Mouse (Mus musculus) frontal cortex, adult (tissue): ENCODE measurements at regions not wholly inside any gene's neighbourhood (a gene's known extent, or its start where the extent isn't known, plus 50 kb on each side); places are given as distances from the start of the nearest gene placed in this dataset.

Experiments used
- ATAC-seq: cut with Nextera tagmentation; 2 replicates; pipeline ENCODE4 v1.9.2; 2017; ENCODE audit warnings: mild to moderate bottlenecking, moderate library complexity, mixed read lengths; ENCODE audit not compliant: low TSS enrichment

GRCm38 (mm10) chr8:26884350-26884749 is 92.8 kb upstream of the Zfp703 start:
- ATAC-seq = no peak

GRCm38 (mm10) chr8:26885365-26885764 is 91.8 kb upstream of the Zfp703 start:
- no peak for ATAC-seq

GRCm38 (mm10) chr8:26886783-26887486 is 90.2 kb upstream of the Zfp703 start:
- ATAC-seq = no peak

DNA sequence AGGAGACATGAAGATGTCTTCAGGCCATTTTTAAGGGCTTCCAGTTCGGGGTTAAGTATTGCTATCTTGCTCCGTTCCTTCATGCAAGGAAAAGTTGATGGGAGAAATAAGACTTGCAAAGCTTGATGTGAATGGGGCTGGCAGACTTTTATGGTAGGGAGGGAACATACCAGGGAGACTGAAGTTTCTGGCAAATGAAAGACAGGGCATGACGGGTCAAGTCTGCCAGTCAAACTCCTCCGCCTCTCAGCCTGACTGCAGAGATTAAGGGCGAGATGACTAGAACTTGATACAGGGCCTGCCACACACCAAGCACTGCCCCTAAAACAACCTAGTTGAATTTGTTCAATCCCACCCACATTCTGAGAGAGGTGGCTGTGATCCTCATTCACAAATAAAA is 89.6 kb upstream of the Zfp703 start:
- ATAC-seq = no peak

DNA sequence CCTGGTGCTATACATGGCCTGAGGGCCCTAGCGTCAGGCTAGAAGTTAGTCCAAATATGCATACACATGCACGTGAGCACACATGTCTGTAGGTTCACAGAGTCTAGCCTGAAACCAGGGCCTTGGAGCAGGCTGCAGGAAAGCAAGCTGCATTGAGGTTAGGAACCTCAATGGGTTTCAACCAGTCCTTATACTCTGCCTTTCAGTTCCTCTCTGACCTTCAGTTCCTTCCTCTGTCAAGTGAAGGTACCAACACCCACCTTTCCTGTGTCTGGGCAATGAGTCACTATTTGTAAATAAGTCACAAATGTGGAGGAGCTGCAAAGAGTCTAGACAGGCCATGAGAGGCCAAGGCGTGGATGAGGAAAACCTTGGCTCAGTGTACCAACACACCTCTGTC is 89.1 kb upstream of the Zfp703 start:
- no peak for ATAC-seq

DNA sequence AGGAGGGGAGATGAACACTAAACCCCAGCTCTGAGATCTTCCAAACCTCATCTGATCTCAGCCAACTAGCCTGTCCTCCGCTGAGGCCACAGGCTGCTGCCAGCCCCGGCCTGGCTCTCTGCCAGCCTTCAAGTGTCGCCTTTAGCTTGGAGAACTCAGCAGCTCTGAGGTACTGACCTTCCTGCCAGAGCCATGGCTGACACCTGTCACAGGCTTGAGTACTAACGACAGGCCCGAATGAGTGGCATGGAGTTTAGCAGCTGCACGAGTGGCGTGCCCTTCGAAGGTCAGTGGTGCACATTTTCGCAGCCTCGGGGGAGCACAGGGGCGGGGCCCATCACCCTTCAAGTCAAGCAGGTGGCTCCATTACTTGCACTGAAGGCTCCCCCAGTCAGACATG is 85.2 kb upstream of the Zfp703 start:
- ATAC-seq = no peak

DNA sequence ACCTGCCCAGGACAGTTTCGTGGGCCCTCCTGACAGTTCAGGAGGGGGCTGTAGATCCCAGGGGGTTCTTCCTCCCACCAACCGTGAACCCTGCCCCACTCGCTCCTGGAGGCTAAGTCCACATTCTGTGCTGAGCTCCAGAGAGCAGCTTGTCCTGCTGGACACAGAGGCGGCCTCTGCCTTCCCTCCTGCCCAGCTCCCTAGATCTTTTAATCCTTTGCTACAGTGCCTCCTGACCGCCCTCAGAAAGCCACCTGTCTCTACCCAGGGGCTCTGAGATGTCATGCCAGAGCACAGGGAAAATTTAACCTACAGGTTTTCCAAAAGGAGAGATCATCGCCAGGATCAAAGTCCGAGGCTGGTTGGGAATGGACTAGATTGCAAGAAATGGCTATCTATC is 84.7 kb upstream of the Zfp703 start:
- ATAC-seq = no peak

- no peak for ATAC-seq
Measured at GRCm38 (mm10) chr8:26895867-26896266, 81.3 kb upstream of the Zfp703 start.

DNA sequence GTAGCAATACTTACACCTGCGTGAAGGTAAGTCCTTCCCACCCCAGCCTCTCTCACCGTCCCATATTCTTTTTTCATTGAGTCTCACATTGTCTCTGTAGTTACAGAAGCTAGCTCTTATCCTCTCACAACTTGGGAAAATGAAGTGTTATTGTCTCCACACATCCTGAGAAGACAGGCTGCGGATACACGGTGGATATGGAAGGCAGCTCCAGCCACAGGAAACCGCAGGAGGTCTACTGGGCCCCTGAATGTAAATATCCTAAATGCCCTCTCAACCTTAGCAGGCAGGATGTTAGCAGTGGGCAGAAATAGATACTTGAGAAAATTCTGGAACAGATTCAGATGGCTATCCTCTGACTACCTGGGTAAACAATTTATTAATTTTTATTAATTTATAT is 73.8 kb upstream of the Zfp703 start:
- no peak for ATAC-seq

DNA sequence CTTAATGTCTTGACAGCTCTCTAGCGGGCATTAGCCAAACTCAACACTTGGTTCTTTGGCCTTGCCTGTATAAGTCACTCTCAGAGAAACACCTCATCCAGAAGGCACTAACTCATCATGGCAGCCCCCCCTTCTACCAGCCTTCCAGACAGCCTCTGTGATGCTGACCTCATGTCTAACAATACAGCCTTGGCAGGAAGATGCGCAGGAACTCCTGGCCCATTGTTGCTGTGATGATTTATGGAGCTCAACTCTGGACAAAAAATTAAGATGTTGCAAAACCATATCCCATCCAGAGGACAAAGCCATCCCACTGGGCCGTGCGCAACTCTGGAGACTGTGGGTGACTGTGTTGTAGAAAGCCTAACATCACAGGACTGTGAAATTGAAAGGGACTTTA is 70.9 kb upstream of the Zfp703 start:
- no peak for ATAC-seq

DNA sequence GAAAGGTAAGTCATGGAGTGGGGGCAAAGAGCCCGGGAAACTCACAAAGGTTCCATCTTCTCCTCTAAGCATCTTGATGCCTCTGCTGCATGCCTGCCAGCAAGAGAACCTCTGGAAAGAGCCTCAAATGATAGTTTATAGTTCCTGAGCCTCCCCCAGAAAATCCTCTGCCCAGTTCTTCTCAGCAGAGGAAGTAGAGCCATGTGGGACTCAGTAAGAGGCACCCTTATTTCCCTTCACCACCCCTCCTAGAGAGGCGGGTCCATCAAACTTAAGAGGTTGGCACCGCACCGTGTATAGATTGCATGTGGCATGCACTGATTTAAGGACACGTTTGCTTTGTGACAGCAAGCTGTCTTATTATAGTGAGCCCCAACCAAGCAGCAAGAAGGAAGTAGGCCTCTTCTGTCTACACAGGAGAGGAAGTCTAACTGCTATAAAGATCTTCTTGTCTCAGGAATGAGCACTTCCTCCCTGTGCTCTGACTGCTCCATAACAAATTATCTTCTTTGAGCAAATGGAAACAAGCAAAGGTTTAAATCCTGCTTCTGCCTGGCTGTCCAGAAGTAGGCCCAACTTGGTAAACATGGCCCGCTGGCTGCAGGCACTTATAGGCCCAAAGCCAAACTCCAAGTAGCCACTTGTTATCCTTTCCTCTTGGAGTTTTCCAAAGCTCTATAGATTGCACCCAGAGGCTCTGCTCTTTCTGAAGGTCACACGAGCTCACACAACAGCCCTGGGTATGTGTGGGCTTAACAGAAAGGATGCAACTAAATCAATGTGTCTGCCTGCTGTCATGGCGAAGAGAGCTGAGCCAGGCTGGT is 69.6 kb upstream of the Zfp703 start:
- peak; percentile 62 for ATAC-seq

- ATAC-seq = no peak
Measured at GRCm38 (mm10) chr8:26910186-26910585, 66.9 kb upstream of the Zfp703 start.

GRCm38 (mm10) chr8:26913562-26914529 is 63.3 kb upstream of the Zfp703 start:
- no peak for ATAC-seq

DNA sequence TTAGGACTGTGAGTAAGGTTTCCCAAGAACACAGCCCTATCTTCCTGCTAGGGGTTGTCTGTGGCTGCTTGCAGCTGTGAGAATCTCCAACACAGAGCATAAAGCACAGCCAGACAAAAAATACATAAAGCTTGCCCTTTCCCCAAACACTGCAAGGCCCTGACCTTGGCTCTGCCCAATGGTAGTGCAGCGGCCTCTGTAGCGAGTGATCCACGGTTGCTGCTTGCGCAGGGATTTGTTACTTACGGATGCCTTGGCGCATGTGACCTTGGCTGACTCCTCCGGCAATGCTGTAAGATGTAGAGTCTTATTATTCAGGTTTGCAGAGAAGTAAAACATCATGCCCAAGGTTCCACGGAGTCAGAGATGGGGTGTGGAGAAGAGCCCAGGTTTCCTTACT is 61.4 kb upstream of the Zfp703 start:
- ATAC-seq = no peak

DNA sequence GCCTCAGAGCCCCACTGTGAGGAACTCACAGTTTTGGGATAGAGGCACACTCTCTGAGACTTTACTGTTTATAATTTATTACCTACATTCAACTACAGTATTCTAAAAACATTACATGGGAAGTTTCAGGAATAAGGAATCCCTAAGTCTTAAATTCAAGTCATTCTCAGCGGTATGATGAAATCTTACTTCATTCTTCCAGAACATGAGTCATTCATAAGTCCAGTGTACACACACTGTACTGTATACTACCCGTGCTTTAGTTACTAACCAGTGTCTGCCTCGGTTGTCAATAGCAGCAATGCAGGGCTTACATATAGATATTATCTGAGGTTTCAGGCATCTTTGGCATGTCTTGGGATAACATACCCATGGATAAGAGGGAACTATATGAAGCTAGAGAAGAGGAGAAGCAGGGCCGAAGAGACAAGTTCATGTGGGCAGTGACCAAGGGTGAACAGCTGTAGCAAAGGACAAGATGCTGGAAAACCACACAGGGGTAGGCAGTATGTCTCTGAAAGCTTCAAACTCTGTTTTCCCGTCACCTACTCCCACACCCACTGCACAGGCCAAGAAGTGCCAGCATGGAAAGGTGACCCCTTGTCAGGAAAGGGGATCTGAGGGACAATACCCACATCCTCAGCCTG is 55.5 kb upstream of the Zfp703 start:
- no peak for ATAC-seq

- ATAC-seq = no peak
Measured at GRCm38 (mm10) chr8:26922178-26922540, 55.0 kb upstream of the Zfp703 start.

GRCm38 (mm10) chr8:26923166-26923565 is 54.0 kb upstream of the Zfp703 start:
- no peak for ATAC-seq
